Mouse (Mus musculus) gastrocnemius, adult 18-20 months (tissue): ENCODE results near the gene Fgf10. TPM values are rescaled to one million over a fixed set of nuclear protein-coding genes. Genes with fewer than 3 reads are reported as not detected.
A peak's percentile ranks its signal among the peaks of the same experiment; 100 is the strongest.

Experiments used
- DNase-seq: peaks from one replicate; pipeline ENCODE4 v3.0.0; 2021; ENCODE audit warnings: low spot score
- total RNA-seq, 2 experiments: library from RNA; stranded (reverse); gene quantifications; 2 replicates each; pipeline ENCODE4 v1.2.3; 2021

Gene Fgf10
- total RNA-seq, 2 experiments from 2014 or later: 0.25 to 0.50 TPM

- DNase-seq: no peak
Observed at GRCm38 (mm10) chr13:118716726-118717125, 47.1 kb downstream of the Fgf10 start.

- no peak for DNase-seq
Observed at GRCm38 (mm10) chr13:118718396-118718795, 48.8 kb downstream of the Fgf10 start.

- no peak for DNase-seq
Observed at GRCm38 (mm10) chr13:118721668-118722067, 52.1 kb downstream of the Fgf10 start.

- no peak for DNase-seq
Observed at GRCm38 (mm10) chr13:118731850-118732552, 62.4 kb downstream of the Fgf10 start.

- no peak for DNase-seq
Observed at GRCm38 (mm10) chr13:118739854-118740411, 70.3 kb downstream of the Fgf10 start.

- no peak for DNase-seq
Observed at GRCm38 (mm10) chr13:118742788-118743187, 73.2 kb downstream of the Fgf10 start.

GRCm38 (mm10) chr13:118744806-118745205, 75.2 kb downstream of the Fgf10 start:
- DNase-seq: no peak

GRCm38 (mm10) chr13:118746427-118746826, 76.8 kb downstream of the Fgf10 start:
- no peak for DNase-seq

GRCm38 (mm10) chr13:118754024-118754423, 84.4 kb downstream of the Fgf10 start:
- DNase-seq: no peak

GRCm38 (mm10) chr13:118759021-118759420, 89.4 kb downstream of the Fgf10 start:
- no peak for DNase-seq

- no peak for DNase-seq
Observed at GRCm38 (mm10) chr13:118762982-118763381, 93.4 kb downstream of the Fgf10 start.

- DNase-seq: no peak
Observed at GRCm38 (mm10) chr13:118772188-118772587, 102.6 kb downstream of the Fgf10 start.

- no peak for DNase-seq
Observed at GRCm38 (mm10) chr13:118775148-118775547, 105.6 kb downstream of the Fgf10 start.

- DNase-seq: no peak
Observed at GRCm38 (mm10) chr13:118779161-118779560, 109.6 kb downstream of the Fgf10 start.

- DNase-seq: no peak
Observed at GRCm38 (mm10) chr13:118791753-118792152, 122.2 kb downstream of the Fgf10 start.

GRCm38 (mm10) chr13:118792198-118792597, 122.6 kb downstream of the Fgf10 start:
- DNase-seq: no peak

GRCm38 (mm10) chr13:118800176-118800575, 130.6 kb downstream of the Fgf10 start:
- DNase-seq: peak; percentile 2

- DNase-seq: no peak
Observed at GRCm38 (mm10) chr13:118806662-118807061, 137.1 kb downstream of the Fgf10 start.

- DNase-seq: no peak
Observed at GRCm38 (mm10) chr13:118819785-118820184, 150.2 kb downstream of the Fgf10 start.

GRCm38 (mm10) chr13:118823113-118823512, 153.5 kb downstream of the Fgf10 start:
- no peak for DNase-seq

GRCm38 (mm10) chr13:118825102-118825501, 155.5 kb downstream of the Fgf10 start:
- no peak for DNase-seq

GRCm38 (mm10) chr13:118828604-118829381, 159.2 kb downstream of the Fgf10 start:
- DNase-seq: no peak
